Mouse (Mus musculus): ENCODE results near the gene Rundc3b. TPM values are rescaled to one million over a fixed set of nuclear protein-coding genes. Genes with fewer than 3 reads are reported as not detected.

The Rundc3b gene
- 24.7 TPM for polyA plus RNA-seq (2014; fragmentation: Illumina TruSeq; extraction: RNeasy Lipid Tissue Mini Kit (QIAGEN cat#74804); ENCODE audit: low replicate concordance)

GRCm38 (mm10) chr5:8622596-8623231 is at the start of gene Rundc3b:
Gene Rundc3b, minus strand, starts transcription at chr5:8622952.

GRCm38 (mm10) chr5:8659911-8660737 is 37.4 kb upstream of the Rundc3b start, which contains the start of gene Abcb1a:
Gene Abcb1a, plus strand, starts transcription at chr5:8660077.

Other genes with a start within 250 kb of the Rundc3b start
- 37.3 TPM for gene Dbf4, start 200.2 kb downstream of the Rundc3b start, polyA plus RNA-seq (2014; fragmentation: Illumina TruSeq; extraction: RNeasy Lipid Tissue Mini Kit (QIAGEN cat#74804); ENCODE audit: low replicate concordance)
- gene Slc25a40, start 200.1 kb downstream of the Rundc3b start, polyA plus RNA-seq (2014; fragmentation: Illumina TruSeq; extraction: RNeasy Lipid Tissue Mini Kit (QIAGEN cat#74804); ENCODE audit: low replicate concordance): 27.5 TPM
- gene Abcb1a, start 37.1 kb upstream of the Rundc3b start, polyA plus RNA-seq (2014; fragmentation: Illumina TruSeq; extraction: RNeasy Lipid Tissue Mini Kit (QIAGEN cat#74804); ENCODE audit: low replicate concordance): 160 TPM
- gene Abcb1b, start 175.2 kb upstream of the Rundc3b start, polyA plus RNA-seq (2014; fragmentation: Illumina TruSeq; extraction: RNeasy Lipid Tissue Mini Kit (QIAGEN cat#74804); ENCODE audit: low replicate concordance): 2.0 TPM